ENCODE assay signal across 9 mouse cellular contexts in the genomic region with DNA sequence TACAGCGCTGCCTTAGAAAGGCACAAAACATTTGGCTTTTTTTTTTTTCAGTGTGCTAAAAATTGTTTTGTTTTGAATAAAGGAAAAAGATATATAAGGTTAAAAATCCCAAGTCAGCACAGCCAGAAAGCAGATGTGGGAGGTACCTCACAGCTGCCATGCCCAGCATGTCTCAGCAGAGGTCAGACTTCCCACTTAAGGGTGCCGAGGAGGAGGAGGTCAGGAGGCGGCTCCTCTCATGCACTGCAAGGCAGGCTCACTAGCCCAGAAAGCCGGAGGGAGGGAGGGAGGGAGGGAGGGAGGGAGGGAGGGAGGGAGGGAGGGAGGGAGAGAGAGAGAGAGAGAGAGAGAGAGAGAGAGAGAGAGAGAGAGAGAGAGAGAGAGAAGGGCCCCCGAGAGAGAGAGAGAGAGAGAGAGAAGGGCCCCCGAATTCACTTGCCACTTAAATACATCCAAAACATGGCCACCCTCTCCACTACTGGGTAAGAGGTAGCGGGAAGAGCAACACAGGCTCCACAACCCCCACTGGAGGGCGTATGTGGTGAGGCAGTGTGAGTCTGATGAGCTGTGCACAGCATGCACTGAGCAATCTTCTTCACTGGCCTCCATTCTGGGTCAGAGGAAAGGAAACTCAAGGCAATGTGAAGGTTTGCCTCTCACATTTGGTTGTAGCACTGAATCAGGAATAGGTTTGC. TPM values are rescaled to one million over a fixed set of nuclear protein-coding genes. Genes with fewer than 3 reads are reported as not detected.
DNase-seq lines count a peak whose midpoint lies in the region; ATAC-seq and TF ChIP-seq lines count a peak whose summit lies in the region.
"Had no signal": no experiment of that assay in that cellular context is flagged by ENCODE, and none has a peak within 500 bp of the region (broad histone marks: within the 10 kb centered on the region; RNA-seq: fewer than 3 reads in every experiment).

No protein-coding gene starts in this region.

- no peak for ATAC-seq in monocyte, adult 5-6 weeks (replicated peaks; ENCODE audit: insufficient number of reproducible peaks, low FRiP score, low TSS enrichment, poor library complexity, severe bottlenecking)

- TF ChIP-seq CTCF in liver, adult 2 months (IDR thresholded peaks at IDR 0.05; ENCODE audit: low read depth, low read length): peak; percentile 36
- TF ChIP-seq CTCF in cortical plate, adult 2 months (IDR thresholded peaks at IDR 0.05; ENCODE audit: extremely low read depth, insufficient read depth, low read length): 0 out of 2 replicates have a peak, but pooled peaks have one; percentile 24

- H3K4me1 ChIP-seq in liver, adult 2 months (ENCODE audit: control insufficient read depth, insufficient read depth, low read length): no peaks in the 10 kb centered on the region
- H3K4me1 ChIP-seq in cortical plate, adult 2 months (ENCODE audit: control insufficient read depth, insufficient read depth, low read length): no peaks in the 10 kb centered on the region

- no peak overlapping the region for H3K4me3 ChIP-seq in liver, adult 2 months (ENCODE audit: insufficient read depth, low read depth, low read length)
- no peak overlapping the region for H3K4me3 ChIP-seq in cortical plate, adult 2 months (ENCODE audit: insufficient read depth, low read length)
- H3K4me3 ChIP-seq: midbrain, embryonic 12.5 days had no signal

- peaks cover 9% of the 10 kb centered on the region for H3K36me3 ChIP-seq in liver, adult 2 months (ENCODE audit: control insufficient read depth, insufficient read depth, low read length)

- WGBS in liver, adult 2 months: 64% methylated on average over 7 of the region's 8 CpGs

- H3K27ac ChIP-seq in liver, adult 2 months (replicated peaks; ENCODE audit: insufficient read depth, low read depth, low read length): no peak overlapping the region
- H3K27ac ChIP-seq in cortical plate, adult 2 months (ENCODE audit: insufficient read depth, low read length): no peak overlapping the region

- no peaks in the 10 kb centered on the region for H3K79me2 ChIP-seq in liver, adult 2 months (ENCODE audit: control insufficient read depth, insufficient read depth, low read length)

- no peaks in the 10 kb centered on the region for H3K27me3 ChIP-seq in liver, adult 2 months (ENCODE audit: control insufficient read depth, insufficient read depth, low read length)
- H3K27me3 ChIP-seq: midbrain, embryonic 12.5 days had no signal

- no peak for TF ChIP-seq POLR2A in liver, adult 2 months (IDR thresholded peaks at IDR 0.05; ENCODE audit: extremely low read depth, insufficient read depth, low read length)
- no peak for TF ChIP-seq POLR2A in cortical plate, adult 2 months (IDR thresholded peaks at IDR 0.05; ENCODE audit: extremely low read depth, insufficient read depth, low read length)

- DNase-seq in liver, adult 2 months (ENCODE audit: extremely low read depth, low read depth, low spot score): no peak
- DNase-seq in liver: no peak
- DNase-seq in adipocyte (ENCODE audit: low spot score): peak; percentile 68
- peak; percentile 66 to 79 for DNase-seq in kidney, postnatal 4 days
- DNase-seq in layer of hippocampus, adult 9-11 months: no peak

- no peak overlapping the region for H3K9ac ChIP-seq in liver, adult 2 months (ENCODE audit: low read depth, low read length)

RNA-seq across cellular contexts. Expression of a gene that starts 9.9 kb away (rescaled TPM):
- total RNA-seq in liver, adult 2 months (2014; rRNA removed): 3.6 and 6.7 TPM in 2 replicates
- polyA plus RNA-seq in liver, adult 2 months (2012; rRNA removed): 4.2 and 4.5 TPM in 2 replicates
- polyA plus RNA-seq in cortical plate, adult 2 months (2012; rRNA removed): 26.2 and 27.4 TPM in 2 replicates
- total RNA-seq in monocyte, adult 5-6 weeks (2017): 13.5 to 48.9 TPM (median 15.1 TPM) in 3 replicates

RNA-seq across cellular contexts. Expression of a gene that starts 30.9 kb away (rescaled TPM):
- 3.1 and 5.0 TPM in 2 replicates for total RNA-seq in liver, adult 2 months (2014; rRNA removed)
- polyA plus RNA-seq in liver, adult 2 months (2012; rRNA removed): 16.7 and 19.0 TPM in 2 replicates
- polyA plus RNA-seq in cortical plate, adult 2 months (2012; rRNA removed): 29.5 and 30.3 TPM in 2 replicates
- total RNA-seq in monocyte, adult 5-6 weeks (2017): 3.8 to 7.1 TPM (median 5.7 TPM) in 3 replicates

RNA-seq across cellular contexts. Expression of a gene that starts 30.9 kb away (rescaled TPM):
- 0.09 TPM in 1 of 2 replicates, not detected in the other for total RNA-seq in liver, adult 2 months (2014; rRNA removed)
- not detected in 2 replicates for polyA plus RNA-seq in liver, adult 2 months (2012; rRNA removed)
- polyA plus RNA-seq in cortical plate, adult 2 months (2012; rRNA removed): 0.10 and 0.19 TPM in 2 replicates
- total RNA-seq in monocyte, adult 5-6 weeks (2017): not detected in 3 replicates

RNA-seq across cellular contexts. Expression of a gene that starts 37.1 kb away (rescaled TPM):
- 2.7 and 3.0 TPM in 2 replicates for total RNA-seq in liver, adult 2 months (2014; rRNA removed)
- polyA plus RNA-seq in liver, adult 2 months (2012; rRNA removed): 5.6 and 5.7 TPM in 2 replicates
- polyA plus RNA-seq in cortical plate, adult 2 months (2012; rRNA removed): 24.7 and 30.5 TPM in 2 replicates
- total RNA-seq in monocyte, adult 5-6 weeks (2017): not detected in 3 replicates

RNA-seq across cellular contexts. Expression of a gene that starts 42.6 kb away (rescaled TPM):
- total RNA-seq in liver, adult 2 months (2014; rRNA removed): under 0.01 TPM in 1 of 2 replicates, not detected in the other
- not detected in 2 replicates for polyA plus RNA-seq in liver, adult 2 months (2012; rRNA removed)
- polyA plus RNA-seq in cortical plate, adult 2 months (2012; rRNA removed): 0.15 and 0.35 TPM in 2 replicates
- not detected in 3 replicates for total RNA-seq in monocyte, adult 5-6 weeks (2017)
- polyA plus RNA-seq: heart, embryonic 14.5 days; midbrain, embryonic 12.5 days had no signal

Comparison
In these comparisons a context has a peak if more than half of its experiments do, and no peak if none do; other contexts are left out.
1. DNase-seq: peak in adipocyte (single experiment) and kidney, postnatal 4 days (2 of 2); none in liver, adult 2 months (single experiment), liver (single experiment) and layer of hippocampus, adult 9-11 months (single experiment).